Mouse (Mus musculus) retina, postnatal 1 day (tissue): ENCODE data around the gene Acp7.
A peak's percentile ranks its signal among the peaks of the same experiment; 100 is the strongest.

Experiments used
- DNase-seq: peaks from one replicate; pipeline ENCODE4 v3.0.0-alpha.2; 2012

Gene Acp7

DNA sequence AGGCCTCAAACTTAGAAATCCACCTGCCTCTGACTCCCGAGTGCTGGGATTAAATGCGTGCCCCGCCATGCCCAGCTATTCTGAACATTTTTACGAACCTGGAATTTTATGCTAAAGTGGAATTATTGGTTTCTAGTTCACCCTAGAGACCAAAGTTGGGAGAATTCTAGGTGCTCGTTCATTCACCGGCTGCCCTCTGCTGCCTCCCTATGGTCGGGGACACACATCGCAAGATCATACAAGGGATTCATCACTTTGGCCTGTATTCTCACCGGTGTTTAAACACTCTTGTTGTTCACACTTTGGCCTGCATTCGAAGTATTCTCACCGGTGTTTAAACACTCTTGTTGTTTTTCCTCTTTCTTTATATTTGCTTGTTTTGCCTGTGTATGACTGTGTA is 30.1 kb downstream of the Acp7 start:
- peak; percentile 72 for DNase-seq

DNA sequence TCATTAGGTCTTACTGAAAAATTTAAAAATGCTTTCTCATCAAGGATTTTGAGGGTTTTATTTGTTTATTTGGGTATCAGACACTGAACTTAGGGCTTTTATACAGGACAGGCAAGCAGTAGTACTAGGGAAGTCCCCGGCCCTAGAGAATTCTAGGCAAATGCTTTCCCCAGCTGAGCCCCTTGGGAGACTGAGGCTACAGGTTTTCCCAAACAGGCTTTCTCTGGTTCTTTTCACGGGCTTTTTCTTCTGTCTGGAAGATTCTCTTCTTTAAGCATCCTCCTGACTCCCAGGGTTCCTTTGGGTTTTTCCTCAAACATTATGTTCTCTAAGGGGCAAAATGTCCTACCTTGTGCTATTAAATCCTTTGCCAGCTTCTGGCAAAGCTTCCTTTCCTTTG is 32.2 kb downstream of the Acp7 start:
- no peak for DNase-seq

DNA sequence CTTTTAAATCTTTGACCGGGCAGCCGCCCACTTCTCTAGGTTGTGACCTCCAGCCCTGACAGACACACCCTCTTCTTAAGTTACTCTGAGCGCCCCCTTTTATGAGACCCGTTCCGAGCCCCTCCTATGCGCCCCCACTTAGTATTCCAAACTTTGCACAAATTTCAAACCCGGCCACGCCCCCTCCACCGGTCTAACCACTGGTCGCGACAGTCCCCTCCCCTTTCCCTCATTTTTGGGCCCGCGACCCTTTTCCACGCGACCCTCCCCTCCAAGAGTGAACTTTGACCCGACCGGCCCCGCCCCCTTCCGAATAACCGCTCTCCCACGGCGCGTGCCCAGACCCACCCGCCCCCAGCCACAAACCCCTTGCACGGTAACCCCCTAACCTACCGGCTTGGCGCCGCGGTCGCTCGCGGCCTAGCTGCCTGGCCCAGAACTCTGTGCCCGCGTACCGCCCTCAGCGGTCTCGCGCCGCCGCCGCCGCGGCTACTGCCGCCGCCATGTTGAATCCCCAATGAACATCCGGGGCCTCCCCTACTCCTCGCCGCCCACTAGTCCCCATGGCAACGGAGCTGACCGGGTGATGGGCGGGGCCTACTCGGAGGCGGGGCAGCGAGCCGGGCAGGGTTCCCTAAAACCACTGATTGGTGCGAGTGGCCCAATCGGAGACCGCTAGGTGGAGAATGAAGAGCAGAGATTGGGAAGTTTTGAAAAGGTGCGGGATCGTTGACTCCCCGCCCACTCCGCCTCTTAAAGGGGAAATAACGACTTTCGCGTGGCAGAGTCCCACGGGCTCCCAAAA is 33.3 kb downstream of the Acp7 start, which contains the start of the genes Samd4b and Pak4:
Gene Samd4b, minus strand, starts transcription at position 503 of the 805 bp plus-strand sequence.
Gene Pak4, minus strand, starts transcription at position 544 of the 805 bp plus-strand sequence.
- peak; percentile 99 for DNase-seq

DNA sequence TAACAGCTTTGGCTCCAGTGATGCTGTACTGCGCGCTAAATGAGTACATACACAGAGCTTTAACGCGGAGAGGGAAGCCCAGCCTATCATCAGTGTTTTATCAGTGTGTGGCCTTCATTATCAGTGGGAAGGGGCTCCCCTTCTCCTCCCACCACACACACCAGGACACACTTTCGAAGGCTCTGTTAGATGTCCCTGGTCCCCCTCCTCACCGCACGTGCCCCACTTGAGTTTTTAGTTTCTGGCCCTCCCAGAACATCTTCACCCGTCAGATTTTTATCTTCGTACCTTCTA is 33.9 kb downstream of the Acp7 start:
- DNase-seq, result no peak

DNA sequence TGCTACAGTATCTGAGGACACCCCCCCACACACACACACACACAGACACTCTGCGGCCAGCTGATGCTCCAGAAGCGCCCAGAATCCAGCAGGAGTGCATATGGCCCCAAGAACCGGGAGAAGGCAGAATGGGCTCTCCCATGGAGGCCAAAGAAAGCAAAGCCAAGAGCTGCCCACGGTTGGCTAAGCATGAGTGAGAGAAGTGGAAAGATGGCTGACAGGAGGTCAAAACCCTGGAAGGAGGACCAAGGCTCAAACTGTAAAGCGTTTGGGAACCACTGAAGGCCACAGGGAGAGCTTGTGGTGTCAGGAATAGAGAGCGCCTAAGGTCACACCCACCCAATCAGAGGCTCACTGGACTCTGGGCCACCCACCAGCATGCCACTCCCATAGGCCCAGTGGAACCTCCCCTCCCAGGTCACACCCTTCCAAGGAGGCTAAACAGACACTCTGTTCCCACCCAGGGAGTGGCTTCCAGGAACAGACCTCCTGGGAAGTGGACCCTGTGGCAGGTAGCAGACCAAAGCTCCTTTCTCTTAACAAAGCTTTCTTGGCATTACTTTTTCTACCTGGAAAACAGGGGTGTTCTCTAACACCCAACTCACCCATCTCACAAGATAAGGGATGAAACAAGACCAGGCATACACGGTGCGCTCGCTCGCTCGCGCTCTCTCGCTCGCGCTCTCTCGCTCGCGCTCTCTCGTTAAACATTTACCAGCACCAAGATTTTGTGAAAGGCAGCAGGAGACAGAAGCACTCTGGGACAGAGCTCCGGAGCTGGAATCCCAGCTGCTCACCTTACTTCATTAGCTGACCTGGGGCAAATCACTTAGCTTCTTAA is 34.5 kb downstream of the Acp7 start:
- DNase-seq, result peak; percentile 53

DNA sequence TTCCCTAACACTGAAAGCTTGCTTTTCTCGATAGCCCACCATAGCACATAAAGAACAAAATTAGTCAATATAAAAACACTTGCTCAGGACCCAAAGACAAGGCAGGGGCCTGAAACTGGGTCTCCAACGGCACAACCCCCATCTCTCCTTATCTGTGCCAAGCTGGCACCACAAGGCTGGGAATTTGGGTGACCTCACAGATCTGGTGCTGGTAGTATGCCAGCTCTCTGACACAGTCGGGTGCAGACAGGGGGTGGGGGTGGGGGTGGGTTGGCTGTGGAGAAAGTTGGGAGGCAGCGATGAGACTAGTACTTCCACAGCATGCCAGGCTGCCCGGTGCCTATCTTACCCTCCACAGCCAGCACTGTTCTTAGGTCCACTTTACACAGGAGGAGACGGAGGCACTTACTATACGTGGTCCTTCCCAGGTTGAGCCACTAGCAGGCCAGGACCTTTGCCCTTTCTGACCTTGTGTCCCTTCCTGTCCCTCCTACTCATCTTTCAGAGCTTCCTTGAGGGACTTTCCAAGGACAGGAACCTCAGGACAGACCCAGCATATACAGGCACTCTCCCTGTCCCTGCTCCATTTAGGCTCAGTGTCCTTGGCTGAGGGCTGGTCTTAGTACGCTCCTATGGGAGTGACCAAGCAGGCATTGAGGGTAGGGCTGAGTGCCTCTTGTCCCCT is 35.2 kb downstream of the Acp7 start:
- peak; percentile 17 for DNase-seq

DNA sequence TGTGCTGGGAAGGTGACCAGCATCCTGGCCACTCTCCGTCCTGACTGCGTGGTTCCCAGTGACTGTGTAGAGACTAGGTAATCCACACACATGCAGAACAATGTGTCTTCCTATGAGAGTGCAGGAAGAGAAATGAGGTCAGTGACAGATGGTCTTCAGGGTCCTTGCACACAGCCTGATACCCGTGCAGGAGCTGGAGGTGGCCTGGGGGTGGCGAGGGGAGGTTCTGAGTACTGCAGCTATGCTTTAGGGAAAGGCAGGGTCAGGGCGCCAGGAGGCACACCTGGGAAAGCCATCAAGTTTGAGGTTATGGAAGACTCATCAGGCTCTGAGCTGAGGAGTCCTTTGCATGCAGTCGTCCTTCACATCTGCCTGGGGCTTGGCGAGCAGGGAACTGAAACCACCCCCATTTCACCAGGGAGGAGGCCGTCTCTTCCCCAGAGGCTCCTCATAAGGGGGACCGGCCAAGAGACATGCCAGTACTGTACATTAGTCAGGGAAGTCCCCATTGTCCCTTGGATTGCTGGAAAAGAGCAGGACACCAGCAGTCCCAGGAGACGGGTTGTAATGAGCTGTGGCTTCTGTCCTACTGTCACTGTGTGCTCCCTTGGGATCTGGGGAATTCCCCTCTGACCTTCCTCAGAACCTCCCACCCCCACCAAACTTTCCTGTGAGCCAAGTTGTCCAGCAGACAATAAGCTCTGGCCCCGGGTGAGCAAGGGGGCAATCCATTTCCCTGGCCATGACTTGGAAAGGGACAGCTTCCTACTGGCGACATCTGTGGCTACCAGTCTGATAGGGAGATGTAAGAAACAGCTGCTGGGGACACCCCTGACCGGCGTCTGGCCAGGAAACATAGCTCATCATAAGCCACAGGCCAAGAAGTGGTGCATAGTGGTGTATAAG is 37.7 kb downstream of the Acp7 start:
- peak; percentile 73 for DNase-seq

DNA sequence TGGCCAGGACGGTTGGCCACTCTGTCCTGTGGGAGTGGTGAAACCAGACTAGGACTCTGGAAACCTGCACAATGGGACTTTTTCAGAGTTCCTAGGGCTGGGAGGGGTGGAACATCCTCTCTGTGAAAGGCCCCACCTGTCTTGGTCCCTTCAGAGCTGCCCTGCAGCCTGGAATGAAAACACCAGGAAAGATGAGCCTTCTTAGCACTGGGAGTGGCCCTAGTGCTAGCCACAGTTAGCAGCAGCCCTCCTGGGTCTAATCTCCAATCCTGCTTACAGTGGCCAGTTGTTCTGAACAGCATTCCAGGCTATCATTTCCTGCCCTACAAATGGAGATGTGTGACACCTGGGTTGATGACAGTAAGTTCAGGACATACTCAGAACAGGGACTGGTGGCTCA is 39.3 kb downstream of the Acp7 start:
- DNase-seq, result no peak

DNA sequence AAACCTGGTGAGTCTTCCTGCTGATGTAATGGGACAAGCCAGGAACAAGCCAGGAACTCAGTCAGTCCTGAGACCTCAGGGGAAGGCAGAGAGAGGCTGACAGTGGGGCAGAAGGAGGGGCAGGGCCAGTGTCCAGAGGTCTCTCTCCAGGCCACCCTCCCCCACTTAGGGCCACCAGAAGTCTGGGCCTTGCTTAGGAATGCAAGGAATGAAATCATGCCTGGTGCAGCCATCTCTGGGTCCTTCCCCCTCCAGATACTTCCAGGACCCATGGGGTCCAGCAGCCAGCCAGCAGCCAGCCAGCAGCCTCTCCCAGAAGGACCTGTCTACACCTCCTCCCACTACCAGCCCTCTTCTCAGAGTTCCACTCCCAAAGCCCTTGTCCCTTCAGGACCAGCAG is 43.5 kb downstream of the Acp7 start:
- no peak for DNase-seq

DNA sequence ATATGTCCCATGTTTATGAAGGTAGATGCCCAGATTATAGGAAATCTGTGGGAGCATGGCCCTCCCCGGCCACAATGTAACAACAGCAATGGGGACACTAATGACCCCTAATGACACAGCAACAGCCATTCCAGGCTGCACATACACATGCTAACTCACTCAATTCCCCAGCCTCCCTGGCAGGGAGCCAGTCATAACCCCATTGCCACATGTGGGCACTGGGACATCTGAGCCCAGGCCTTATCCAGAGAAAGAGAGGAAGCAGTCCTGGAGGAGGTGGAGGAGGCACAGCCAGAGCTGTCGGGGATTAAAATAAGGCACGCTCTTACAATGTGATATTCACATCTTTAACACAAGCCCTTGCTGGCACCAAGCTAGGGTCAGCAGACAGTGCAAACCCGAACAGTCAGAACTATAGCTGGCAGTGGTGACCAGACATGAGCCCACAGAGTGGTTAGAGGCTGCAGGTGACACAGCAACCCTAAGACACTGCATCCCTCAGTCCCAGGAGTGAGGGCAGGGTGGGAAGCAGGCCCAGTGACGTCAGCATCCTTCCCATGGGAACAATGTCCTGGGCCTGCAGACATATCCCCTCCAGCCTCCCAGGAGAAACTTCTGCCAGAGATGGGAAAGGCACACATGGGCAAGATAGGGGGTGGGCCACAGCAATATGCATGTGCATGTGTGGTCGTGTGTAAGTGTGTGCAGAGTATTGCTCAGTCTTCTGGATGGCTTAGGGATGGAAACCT is 44.3 kb downstream of the Acp7 start:
- peak; percentile 42 for DNase-seq

DNA sequence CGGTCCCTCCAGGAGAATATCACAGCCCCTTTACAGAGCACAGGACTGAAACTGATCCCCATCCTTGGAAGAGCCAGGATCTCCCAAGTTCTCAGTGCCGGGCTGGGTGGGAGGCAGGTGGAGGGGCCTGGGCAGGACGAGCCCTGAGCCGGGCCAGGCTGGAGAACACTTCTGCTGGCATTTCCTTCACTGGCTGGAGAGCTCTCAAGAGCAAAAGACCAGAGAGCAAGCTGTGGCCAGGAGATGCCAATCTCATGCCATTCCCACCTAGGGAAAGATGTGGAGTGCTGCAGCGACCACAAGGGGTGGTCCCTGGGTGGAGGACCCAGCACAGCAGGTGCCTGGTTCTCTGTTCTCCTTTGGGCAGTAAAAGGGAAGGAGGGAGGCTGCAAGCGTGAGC is 46.1 kb downstream of the Acp7 start:
- DNase-seq, result no peak

DNA sequence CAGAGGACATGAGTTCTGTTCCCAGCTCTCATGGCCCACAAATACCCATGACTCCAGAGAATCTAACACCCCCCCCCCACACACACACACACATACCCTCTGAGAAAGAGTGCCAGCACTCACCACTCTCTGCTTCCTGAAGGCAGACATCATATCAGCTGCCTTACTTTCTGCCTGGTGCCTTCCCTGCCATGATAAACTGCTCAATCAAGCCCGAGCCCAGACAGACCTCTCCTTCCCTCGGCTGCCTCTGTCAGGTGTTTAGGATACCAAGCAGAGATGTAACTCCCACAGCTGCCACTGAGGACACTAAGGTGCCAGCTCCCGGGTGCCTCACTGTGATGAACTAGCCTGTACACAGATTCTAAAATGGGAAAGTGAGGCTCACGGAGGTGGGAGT is 46.7 kb downstream of the Acp7 start:
- DNase-seq, result no peak

DNA sequence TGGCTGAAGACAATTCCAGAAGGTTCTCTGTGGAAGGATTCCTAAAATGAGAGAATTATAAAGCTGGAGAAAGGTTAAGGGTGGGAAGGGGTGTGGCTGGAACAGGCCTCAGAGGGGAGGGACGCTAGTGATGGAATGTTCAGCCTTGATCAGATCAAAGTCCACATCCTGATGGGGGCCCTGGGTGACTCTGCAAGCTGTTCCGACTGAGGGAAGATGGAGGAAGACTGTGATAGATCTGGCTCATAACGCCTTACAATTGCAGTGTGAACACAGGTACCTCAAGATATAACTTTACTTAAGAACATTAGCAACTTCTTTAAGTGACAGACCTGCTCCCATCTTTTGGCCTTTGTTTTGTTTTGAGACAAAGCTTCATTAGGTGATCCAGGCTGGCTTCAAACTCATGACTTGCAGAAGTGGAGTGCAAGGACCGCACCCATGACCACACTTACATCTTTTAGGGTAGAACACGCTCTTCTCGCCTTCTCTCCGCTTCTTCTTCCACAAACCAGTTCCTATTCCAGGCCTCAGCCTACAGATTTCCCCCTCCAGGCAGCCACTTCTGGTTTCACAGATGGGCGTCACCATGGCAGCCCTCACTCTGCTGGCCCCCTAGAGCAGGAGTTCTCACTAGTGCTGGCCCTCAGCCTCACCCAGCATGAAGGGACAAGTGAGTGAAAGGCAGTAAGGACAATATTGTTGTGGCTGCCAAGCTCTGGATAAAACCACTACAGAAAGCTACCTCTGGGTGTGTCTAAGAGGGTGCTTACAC is 47.4 kb downstream of the Acp7 start:
- DNase-seq, result no peak

DNA sequence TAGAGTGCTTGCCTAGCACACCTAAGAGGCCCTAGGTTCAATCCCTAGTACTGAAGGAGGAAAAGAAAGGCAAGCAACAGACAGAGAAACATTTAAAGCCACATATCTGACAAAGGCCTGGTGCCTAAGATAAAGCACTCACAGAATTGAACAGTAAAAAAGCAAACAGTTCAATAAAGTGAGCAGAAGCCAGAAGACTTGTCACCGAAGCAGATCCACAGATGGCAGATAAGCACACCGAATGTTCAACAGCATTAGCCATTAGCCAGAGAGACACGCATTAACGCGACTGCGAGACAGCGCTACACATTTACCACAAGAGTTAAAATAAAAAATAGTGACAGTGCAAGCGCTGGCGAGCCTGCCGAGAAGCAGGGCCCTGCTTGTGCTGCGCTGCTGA is 48.3 kb downstream of the Acp7 start:
- DNase-seq, result no peak

DNA sequence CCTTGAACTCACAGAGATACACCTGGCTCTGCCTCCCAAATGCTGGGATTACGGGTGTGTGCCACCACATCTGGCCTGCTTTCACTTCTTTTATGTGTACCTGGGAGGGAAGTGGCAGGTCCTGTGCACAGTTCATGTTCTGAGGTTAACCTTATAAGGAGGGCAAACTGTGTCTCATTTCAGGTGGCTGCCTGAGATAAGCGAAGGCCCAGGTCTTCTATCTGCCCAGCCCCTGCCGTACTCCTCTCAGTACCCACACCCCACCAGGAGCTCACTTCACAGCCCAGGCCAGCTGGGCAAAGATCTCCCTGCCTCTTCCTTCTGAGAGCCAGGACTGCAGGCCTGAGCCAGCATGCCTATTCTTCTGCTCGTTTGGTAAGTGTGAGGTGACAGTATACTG is 49.4 kb downstream of the Acp7 start:
- DNase-seq, result no peak

DNA sequence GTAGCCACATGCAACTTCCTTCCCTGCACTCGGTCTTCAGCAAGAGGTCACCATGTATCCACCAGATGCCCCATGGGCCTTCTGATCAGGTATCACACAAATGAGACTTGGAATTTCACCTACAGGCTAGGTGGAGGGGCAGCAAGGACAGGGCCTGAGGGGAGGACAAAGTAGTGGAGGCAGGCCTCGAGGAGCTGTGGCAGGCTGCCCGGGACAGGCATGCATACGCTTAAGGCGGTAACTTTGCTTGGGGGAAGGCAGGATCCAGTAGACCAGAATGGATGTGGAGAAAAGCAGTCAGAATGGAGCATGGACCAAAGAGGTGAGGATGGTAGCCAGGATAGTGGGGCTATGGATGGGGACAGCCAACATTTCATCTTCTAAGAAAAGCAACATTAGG is 51.3 kb downstream of the Acp7 start:
- no peak for DNase-seq

DNA sequence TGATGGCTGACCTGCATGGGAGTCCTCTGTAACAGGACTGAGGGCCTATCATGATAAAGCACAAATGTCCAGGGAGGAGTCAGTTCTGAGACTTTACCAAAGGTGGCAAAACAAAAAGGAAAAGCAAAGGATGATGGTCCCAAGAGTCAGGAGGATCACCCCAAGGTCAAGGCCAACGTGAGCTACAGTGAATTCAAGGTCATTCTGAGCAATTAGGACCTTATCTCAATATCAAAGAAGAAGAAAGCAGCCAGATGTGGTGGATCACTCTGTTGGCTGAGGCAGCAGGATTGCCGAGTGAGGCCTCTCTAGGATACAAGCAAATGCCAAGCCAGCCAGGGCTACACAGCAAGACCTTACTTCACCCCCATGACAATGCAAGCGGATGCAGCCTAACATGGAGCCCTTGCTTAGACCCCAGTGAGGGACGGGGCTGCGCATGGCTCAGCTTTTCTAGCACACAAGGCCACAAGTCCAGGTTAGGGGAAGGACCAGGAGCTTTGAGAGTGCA is 52.5 kb downstream of the Acp7 start:
- DNase-seq, result no peak

DNA sequence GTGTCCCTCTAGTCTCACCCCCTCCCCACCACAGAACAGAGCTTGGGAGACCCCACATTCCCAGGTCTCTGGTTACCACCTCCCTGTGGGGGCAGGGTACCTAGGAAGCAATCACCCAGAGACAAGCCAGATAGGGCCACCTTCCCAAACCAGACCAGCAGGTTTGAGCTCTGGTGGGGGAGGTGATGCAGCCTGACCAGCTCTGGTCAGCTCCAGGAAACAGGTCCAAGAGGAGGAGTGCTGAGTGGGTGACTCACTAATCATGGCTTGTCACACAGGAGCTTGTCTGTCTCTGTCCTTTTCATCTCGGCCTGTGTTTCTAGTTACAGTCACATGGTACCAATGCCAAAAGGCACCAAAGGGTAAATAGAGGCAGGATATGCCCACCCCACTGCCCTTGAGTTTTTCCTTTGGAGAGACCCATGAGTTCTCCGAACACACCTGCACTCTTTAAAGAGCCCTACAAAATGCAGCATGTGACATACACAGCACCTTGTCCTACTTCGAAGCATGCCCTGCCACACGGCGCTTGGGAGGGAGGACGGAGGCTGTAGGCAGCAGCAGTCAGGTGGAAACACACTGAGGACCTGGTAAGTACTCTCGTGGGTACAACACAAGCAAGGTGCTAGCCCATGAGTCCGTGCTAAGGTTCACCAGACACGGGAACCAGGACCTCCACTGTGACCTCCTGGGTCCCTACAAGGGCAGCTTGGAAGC is 53.1 kb downstream of the Acp7 start:
- DNase-seq, result no peak

DNA sequence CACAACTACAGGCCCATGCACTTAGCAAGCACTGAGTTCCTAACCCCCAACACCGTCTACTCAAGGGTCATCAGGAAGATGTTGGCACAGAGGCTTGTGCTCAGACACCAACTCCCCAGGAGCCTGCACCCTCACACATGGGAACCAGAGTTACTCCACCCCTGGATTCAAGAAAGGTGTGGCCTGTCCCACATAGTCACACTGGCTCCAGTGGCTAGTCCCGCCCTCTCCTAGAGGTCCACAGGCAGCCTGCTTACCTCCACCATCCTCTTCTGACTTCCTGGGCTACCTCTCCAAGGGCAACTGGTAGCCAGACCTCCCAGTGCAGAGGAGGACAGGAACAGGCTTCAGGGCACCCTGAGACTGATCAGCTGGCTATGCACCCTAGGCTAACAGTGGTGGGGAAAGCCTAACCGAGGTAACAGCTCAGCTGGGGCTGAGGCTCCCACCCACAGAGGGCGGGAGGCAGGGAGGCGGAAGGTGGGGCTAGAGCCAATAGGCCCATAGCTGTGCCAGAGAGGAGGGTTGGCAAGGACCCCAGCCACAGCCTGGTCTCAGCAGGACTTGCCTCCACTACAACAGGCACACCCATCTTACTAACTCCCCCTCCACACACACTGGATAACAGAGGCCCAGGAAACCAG is 54.7 kb downstream of the Acp7 start:
- DNase-seq, result no peak

DNA sequence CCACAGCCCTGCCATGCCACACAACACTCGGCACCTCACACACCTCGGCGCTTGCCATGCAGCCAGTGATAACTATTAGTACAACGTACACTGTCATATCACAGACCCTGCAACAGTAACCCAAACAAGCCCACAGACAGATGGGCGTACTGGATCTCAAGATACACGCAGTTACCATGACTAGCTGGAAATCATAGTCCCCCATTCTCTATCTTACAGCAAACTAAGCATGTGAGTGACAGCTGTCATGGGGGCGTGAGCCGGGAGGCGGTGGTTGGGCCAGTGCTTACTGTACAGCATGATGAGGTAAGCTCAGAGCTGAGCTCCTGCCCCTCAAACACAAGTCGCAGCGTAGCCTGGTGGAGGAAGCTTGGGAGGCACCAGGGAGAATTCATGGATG is 55.5 kb downstream of the Acp7 start:
- no peak for DNase-seq
